In genomic region chr7:137309071-137310066, GRCm38 (mm10) we compare ENCODE assay signal across 7 mouse cellular contexts. TPM values are rescaled to one million over a fixed set of nuclear protein-coding genes. Genes with fewer than 3 reads are reported as not detected.
A peak's percentile ranks its signal among the peaks of the same experiment; 100 is the strongest.
DNase-seq lines count a peak whose midpoint lies in the region; ATAC-seq and TF ChIP-seq lines count a peak whose summit lies in the region.

No protein-coding gene starts in this region.

- TF ChIP-seq CTCF in ES-Bruce4 (IDR thresholded peaks at IDR 0.05; ENCODE audit: low read depth, low read length): no peak
- TF ChIP-seq CTCF in heart, adult 2 months (IDR thresholded peaks at IDR 0.05): no peak

- H3K27me3 ChIP-seq in ES-Bruce4 (ENCODE audit: control insufficient read depth, insufficient read depth, low read length, poor library complexity, severe bottlenecking): peaks cover 47% of the 10 kb centered on the region
- H3K27me3 ChIP-seq in heart, adult 2 months (ENCODE audit: control insufficient read depth, insufficient read depth, low read length): peaks cover 6% of the 10 kb centered on the region
- H3K27me3 ChIP-seq in limb, embryonic 11.5 days (ENCODE audit: control insufficient read depth, insufficient read depth, low read length): peaks cover 12% of the 10 kb centered on the region
- peaks cover 80% of the 10 kb centered on the region for H3K27me3 ChIP-seq in stomach, embryonic 15.5 days (replicated peaks)

- DNase-seq in adipocyte (ENCODE audit: low spot score) (peak; percentile 60), MN1 (ENCODE audit: low spot score) (no peak)
- DNase-seq in heart, adult 2 months: peak; percentile 66 to 76
- DNase-seq in limb, embryonic 11.5 days (ENCODE audit: low spot score): peak; percentile 71
- no peak for DNase-seq in urinary bladder, postnatal 10 days (ENCODE audit: low spot score)

- H3K4me1 ChIP-seq in ES-Bruce4 (ENCODE audit: control insufficient read depth, insufficient read depth, low read length): no peaks in the 10 kb centered on the region
- H3K4me1 ChIP-seq in heart, adult 2 months (ENCODE audit: control insufficient read depth, insufficient read depth, low read length): no peaks in the 10 kb centered on the region
- peaks cover 33% of the 10 kb centered on the region for H3K4me1 ChIP-seq in limb, embryonic 11.5 days (ENCODE audit: control insufficient read depth, insufficient read depth, low read length)
- H3K4me1 ChIP-seq in stomach, embryonic 15.5 days: peaks cover 27% of the 10 kb centered on the region

- TF ChIP-seq POLR2A in ES-Bruce4 (IDR thresholded peaks at IDR 0.05; ENCODE audit: insufficient read depth, low read length): no peak
- no peak for TF ChIP-seq POLR2A in heart, adult 2 months (IDR thresholded peaks at IDR 0.05; ENCODE audit: insufficient read depth, low read depth, low read length)

- TF ChIP-seq EP300 in ES-Bruce4 (IDR thresholded peaks at IDR 0.05; ENCODE audit: insufficient read depth, low read depth, low read length): no peak
- TF ChIP-seq EP300 in heart, adult 2 months (IDR thresholded peaks at IDR 0.05; ENCODE audit: insufficient read depth, low read depth, low read length): no peak

- H3K79me2 ChIP-seq in heart, adult 2 months (replicated peaks; ENCODE audit: control insufficient read depth, insufficient read depth, low read length): no peaks in the 10 kb centered on the region

- H3K36me3 ChIP-seq in ES-Bruce4 (ENCODE audit: control insufficient read depth, insufficient read depth, low read length, poor library complexity, severe bottlenecking): no peaks in the 10 kb centered on the region
- peaks cover 2% of the 10 kb centered on the region; the same call in 1 of the 2 replicates for H3K36me3 ChIP-seq in heart, adult 2 months (ENCODE audit: control insufficient read depth, insufficient read depth, low read length)
- H3K36me3 ChIP-seq in limb, embryonic 11.5 days (ENCODE audit: control insufficient read depth, insufficient read depth, low read length): no peaks in the 10 kb centered on the region
- H3K36me3 ChIP-seq in stomach, embryonic 15.5 days: no peaks in the 10 kb centered on the region

- intact Hi-C loops in heart, adult 2 months (cut with DNase I): loop anchor here (1.0 to 10.0 kb wide), 3 partner anchors 9 to 1015 kb away; no protein-coding TSS in a partner anchor

- 6% methylated on average over 92 of the region's 93 CpGs for WGBS in heart, adult 2 months
- WGBS in limb, embryonic 11.5 days: under 1% methylated on average over 91 of the region's 93 CpGs
- WGBS in stomach, embryonic 15.5 days: 2% methylated on average over 92 of the region's 93 CpGs

- no peaks in the 10 kb centered on the region for H3K9me3 ChIP-seq in ES-Bruce4 (replicated peaks; ENCODE audit: control insufficient read depth, insufficient read depth, low read length, poor library complexity, severe bottlenecking)
- no peaks in the 10 kb centered on the region for H3K9me3 ChIP-seq in limb, embryonic 11.5 days (ENCODE audit: control insufficient read depth, low read length)
- no peaks in the 10 kb centered on the region for H3K9me3 ChIP-seq in stomach, embryonic 15.5 days

- ATAC-seq in limb, embryonic 11.5 days (ENCODE audit: insufficient number of reproducible peaks, low FRiP score, low TSS enrichment, low read depth): peak; percentile 32; the same call in 1 of the 2 replicates
- ATAC-seq in stomach, embryonic 15.5 days (ENCODE audit: insufficient read depth, low FRiP score, low read depth): no peak

- peak overlapping the region; percentile 42 for H3K9ac ChIP-seq in ES-Bruce4 (ENCODE audit: low read depth, poor library complexity, severe bottlenecking)
- H3K9ac ChIP-seq in heart, adult 2 months (ENCODE audit: low read depth, low read length): peak overlapping the region; percentile 78
- H3K9ac ChIP-seq in limb, embryonic 11.5 days (ENCODE audit: low read length): peak overlapping the region; percentile 81
- H3K9ac ChIP-seq in stomach, embryonic 15.5 days: no peak overlapping the region

- H3K4me3 ChIP-seq in ES-Bruce4 (ENCODE audit: low read depth, low read length): peak overlapping the region; percentile 20
- peak overlapping the region; percentile 81 for H3K4me3 ChIP-seq in heart, adult 2 months
- peak overlapping the region; percentile 83 for H3K4me3 ChIP-seq in limb, embryonic 11.5 days (ENCODE audit: low read depth, low read length)
- H3K4me3 ChIP-seq in stomach, embryonic 15.5 days (replicated peaks): peak overlapping the region; percentile 34

- no peak overlapping the region for H3K27ac ChIP-seq in ES-Bruce4 (ENCODE audit: insufficient read depth, low read length)
- H3K27ac ChIP-seq in heart, adult 2 months: peak overlapping the region; percentile 92
- peak overlapping the region; percentile 60 for H3K27ac ChIP-seq in limb, embryonic 11.5 days (replicated peaks; ENCODE audit: low read depth, low read length)
- H3K27ac ChIP-seq in stomach, embryonic 15.5 days: no peak overlapping the region

- peak overlapping the region; percentile 95 for H3K4me2 ChIP-seq in limb, embryonic 11.5 days (ENCODE audit: low read depth, severe bottlenecking)
- H3K4me2 ChIP-seq in stomach, embryonic 15.5 days: peak overlapping the region; percentile 53

RNA-seq across cellular contexts. Expression of gene Ebf3, which starts 4.9 kb away (rescaled TPM):
- 0.26 TPM in 1 of 2 replicates, not detected in the other for polyA plus RNA-seq in ES-Bruce4 (2011; ENCODE audit: insufficient read depth, insufficient read length, low read depth, missing spikeins)
- 1 to 10 TPM; 6.1 to 7.5 TPM for total RNA-seq in heart, adult 2 months (2021)
- polyA plus RNA-seq in heart, adult 2 months (2012; rRNA removed): 5.0 and 6.0 TPM in 2 replicates
- 9.8 and 10.3 TPM in 2 replicates for polyA plus RNA-seq in limb, embryonic 11.5 days (2014; fragmentation: Nextera tagmentation; extraction: Ambion mirVana)
- polyA plus RNA-seq in stomach, embryonic 15.5 days (2015; fragmentation: Nextera tagmentation; extraction: Ambion mirVana): 1.5 TPM in 2 replicates

Comparison
In these comparisons a context has a peak if more than half of its experiments do, and no peak if none do; other contexts are left out.
1. H3K27ac ChIP-seq: peak in heart, adult 2 months (single experiment) and limb, embryonic 11.5 days (single experiment); none in ES-Bruce4 (single experiment) and stomach, embryonic 15.5 days (single experiment).
2. H3K4me3 ChIP-seq: peak in every context shown above with its lines; median percentile 83 in limb, embryonic 11.5 days; 81 in heart, adult 2 months; 34 in stomach, embryonic 15.5 days; 20 in ES-Bruce4.
3. DNase-seq: peak in adipocyte (single experiment), heart, adult 2 months (2 of 2) and limb, embryonic 11.5 days (single experiment); none in urinary bladder, postnatal 10 days (single experiment) and MN1 (single experiment).